Mouse (Mus musculus) midbrain, embryonic 14.5 days (tissue): ENCODE results near the gene Kcnt2. TPM values are rescaled to one million over a fixed set of nuclear protein-coding genes. Genes with fewer than 3 reads are reported as not detected.

Source experiments
- ATAC-seq: fragments of 200-750 bp; cut with Nextera tagmentation; 2 replicates; pipeline ENCODE4 v1.8.0; 2017; ENCODE audit warnings: moderate number of reproducible peaks, moderate library complexity; ENCODE audit not compliant: low FRiP score, low TSS enrichment
- DNase-seq: peaks from one replicate; pipeline ENCODE4 v3.0.0-alpha.2; 2015
- H3K27ac ChIP-seq: fragments of 300-500 bp; sonication (generic); replicated peaks from 2 replicates; pipeline ENCODE4 v1.5.1; 2014; ENCODE audit warnings: mild to moderate bottlenecking, low read depth, low read length, moderate library complexity
- H3K27me3 ChIP-seq: fragments of 300-500 bp; sonication (generic); 2 replicates; pipeline ENCODE4 v1.6.1; 2014; ENCODE audit warnings: low read length, control low read depth, mixed read lengths; ENCODE audit not compliant: control insufficient read depth, insufficient read depth
- H3K36me3 ChIP-seq: fragments of 300-500 bp; sonication (generic); 2 replicates; pipeline ENCODE4 v1.6.1; 2014; ENCODE audit warnings: low read length, control low read depth; ENCODE audit not compliant: control insufficient read depth, insufficient read depth
- H3K4me1 ChIP-seq: fragments of 300-500 bp; sonication (generic); 2 replicates; pipeline ENCODE4 v1.6.1; 2014; ENCODE audit warnings: mild to moderate bottlenecking, antibody characterized with exemption, low read length, control low read depth; ENCODE audit not compliant: control insufficient read depth, insufficient read depth
- H3K4me2 ChIP-seq: fragments of 300-500 bp; sonication (generic); 2 replicates; pipeline ENCODE4 v1.6.1; 2014; ENCODE audit warnings: mild to moderate bottlenecking, low read length, moderate library complexity
- H3K4me3 ChIP-seq: fragments of 300-500 bp; sonication (generic); replicated peaks from 2 replicates; pipeline ENCODE4 v1.5.1; 2014; ENCODE audit warnings: low read depth, low read length
- H3K9ac ChIP-seq: fragments of 300-500 bp; sonication (generic); replicated peaks from 2 replicates; pipeline ENCODE4 v1.6.1; 2014; ENCODE audit warnings: mild to moderate bottlenecking, low read length, moderate library complexity
- H3K9me3 ChIP-seq: fragments of 300-500 bp; sonication (generic); 2 replicates; pipeline ENCODE4 v1.6.1; 2016; ENCODE audit warnings: low read length, control low read depth, mixed read lengths; ENCODE audit not compliant: control insufficient read depth
- WGBS: fragments of 180-500 bp; shearing (Covaris S2); extraction: QIAGEN DNeasy Blood & Tissue Kit; methylation state at CpG from one replicate; pipeline ENCODE4 v1.1.7; 2014; 5-methylcytosine and 5-hydroxymethylcytosine counted together
- polyA plus RNA-seq: library from polyadenylated mRNA; unstranded; fragments of >200 nt; fragmentation: Nextera tagmentation; extraction: Ambion mirVana; gene quantifications from 2 replicates; pipeline ENCODE4 v1.2.1, GENCODE M21; 2014

Kcnt2 gene
- polyA plus RNA-seq, result 2.6 TPM in 2 replicates

- H3K4me2 ChIP-seq, result peak within 1 kb of the TSS; percentile 72
- peak within 1 kb of the TSS; percentile 59 for H3K4me3 ChIP-seq
- ATAC-seq (peak; percentile 57; the same call in 1 of the 2 replicates), DNase-seq (peak; percentile 51)
- no peaks in the 10 kb centered on the region for H3K4me1 ChIP-seq
- H3K9ac ChIP-seq, result peak within 1 kb of the TSS; percentile 50
- H3K27ac ChIP-seq, result no peak within 1 kb of the TSS
- no peaks in the 10 kb centered on the region for H3K27me3 ChIP-seq
- WGBS, result under 1% methylated on average over 21 of the region's 21 CpGs
- no peaks in the 10 kb centered on the region for H3K9me3 ChIP-seq
- H3K36me3 ChIP-seq, result no peaks in the 10 kb centered on the region
These were observed at the start of gene Kcnt2 for GRCm38 (mm10) chr1:140245876-140246597. Gene Kcnt2 (plus strand): TSS chr1:140246158.

DNA sequence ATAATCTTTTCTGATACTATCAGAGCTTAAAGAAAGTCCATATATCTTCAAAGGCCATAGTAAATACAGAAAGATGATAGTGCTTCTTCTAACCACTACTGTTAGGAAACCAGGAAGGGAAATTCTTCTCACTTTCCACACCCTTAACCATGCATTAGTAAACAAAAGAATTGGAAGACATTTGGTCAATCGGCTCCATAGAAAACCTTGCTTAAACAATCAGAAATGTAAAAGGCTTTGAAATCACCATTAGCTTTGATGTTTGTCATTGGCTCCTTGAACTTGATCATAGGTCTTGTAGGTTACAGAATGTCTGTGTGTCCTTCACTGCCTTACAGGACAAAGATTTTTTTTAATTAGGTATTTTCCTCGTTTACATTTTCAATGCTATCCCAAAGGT lies 40.6 kb upstream of the Kcnt2 start:
- DNase-seq, result no peak
- no peak overlapping the region for H3K4me2 ChIP-seq
- ATAC-seq, result no peak
- no peak overlapping the region for H3K27ac ChIP-seq
- no peaks in the 10 kb centered on the region for H3K4me1 ChIP-seq
- no peaks in the 10 kb centered on the region for H3K27me3 ChIP-seq
- no peak overlapping the region for H3K4me3 ChIP-seq
- WGBS, result 80% methylated on average over 2 of the region's 2 CpGs
- H3K36me3 ChIP-seq, result no peaks in the 10 kb centered on the region
- no peaks in the 10 kb centered on the region for H3K9me3 ChIP-seq
- no peak overlapping the region for H3K9ac ChIP-seq

- Histone ChIP-seq H3K27ac (no peak overlapping the region), H3K4me2 (no peak overlapping the region), H3K27me3 (no peaks in the 10 kb centered on the region), H3K4me1 (no peaks in the 10 kb centered on the region), H3K9me3 (no peaks in the 10 kb centered on the region), H3K4me3 (no peak overlapping the region), H3K36me3 (no peaks in the 10 kb centered on the region), H3K9ac (no peak overlapping the region)
- DNase-seq (no peak), ATAC-seq (no peak)
- 72% methylated on average over 3 of the region's 3 CpGs for WGBS
These were observed 20.7 kb upstream of the Kcnt2 start for GRCm38 (mm10) chr1:140225221-140225620.

- no peaks in the 10 kb centered on the region for H3K9me3 ChIP-seq
- no peaks in the 10 kb centered on the region for H3K4me1 ChIP-seq
- ATAC-seq, result no peak
- DNase-seq, result no peak
- no peaks in the 10 kb centered on the region for H3K36me3 ChIP-seq
- no peak overlapping the region for H3K9ac ChIP-seq
- no peaks in the 10 kb centered on the region for H3K27me3 ChIP-seq
- H3K4me2 ChIP-seq, result no peak overlapping the region
- no peak overlapping the region for H3K4me3 ChIP-seq
- H3K27ac ChIP-seq, result no peak overlapping the region
- WGBS, result 82% methylated on average over 8 of the region's 8 CpGs
These were observed 19.3 kb upstream of the Kcnt2 start for GRCm38 (mm10) chr1:140226673-140227072.

- under 1% methylated on average over 17 of the region's 17 CpGs for WGBS
- DNase-seq, result peak; percentile 87
- H3K27me3 ChIP-seq, result no peaks in the 10 kb centered on the region
- no peaks in the 10 kb centered on the region for H3K36me3 ChIP-seq
- peak overlapping the region; percentile 59 for H3K4me3 ChIP-seq
- H3K9ac ChIP-seq, result peak overlapping the region; percentile 50
- no peak overlapping the region for H3K27ac ChIP-seq
- no peaks in the 10 kb centered on the region for H3K9me3 ChIP-seq
- H3K4me1 ChIP-seq, result no peaks in the 10 kb centered on the region
- H3K4me2 ChIP-seq, result peak overlapping the region; percentile 72
- ATAC-seq, result peak; percentile 98
These were observed 493 bp upstream of the Kcnt2 start for GRCm38 (mm10) chr1:140245465-140245864.

DNA sequence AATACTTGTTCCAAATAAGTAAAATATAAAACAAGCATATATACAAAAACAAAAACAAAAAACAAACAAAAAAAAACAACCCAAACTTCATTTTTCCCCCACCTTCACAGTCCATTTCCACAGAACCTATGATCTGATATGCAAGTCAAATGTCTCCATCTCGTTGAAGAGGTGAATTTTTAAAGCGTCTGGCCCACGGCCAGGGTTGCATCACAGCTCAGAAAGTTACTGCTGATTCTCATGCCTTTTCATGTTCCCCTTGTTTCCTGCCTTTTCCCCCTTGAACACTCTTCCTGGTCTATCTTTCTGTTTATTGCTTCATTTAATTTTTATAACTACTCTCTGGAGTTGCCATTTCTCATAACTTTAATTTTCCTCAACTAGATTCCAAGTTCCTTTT lies 18.7 kb downstream of the Kcnt2 start:
- Histone ChIP-seq H3K36me3 (no peaks in the 10 kb centered on the region), H3K4me2 (no peak overlapping the region), H3K4me3 (no peak overlapping the region), H3K4me1 (no peaks in the 10 kb centered on the region), H3K9me3 (no peaks in the 10 kb centered on the region), H3K27me3 (no peaks in the 10 kb centered on the region), H3K27ac (no peak overlapping the region), H3K9ac (no peak overlapping the region)
- no peak for ATAC-seq
- 82% methylated on average over 3 of the region's 3 CpGs for WGBS
- DNase-seq, result no peak

GRCm38 (mm10) chr1:140266047-140266446 lies 20.1 kb downstream of the Kcnt2 start:
- Histone ChIP-seq H3K4me1 (no peaks in the 10 kb centered on the region), H3K4me3 (no peak overlapping the region), H3K27me3 (no peaks in the 10 kb centered on the region), H3K27ac (no peak overlapping the region), H3K36me3 (no peaks in the 10 kb centered on the region), H3K9me3 (no peaks in the 10 kb centered on the region), H3K4me2 (no peak overlapping the region), H3K9ac (no peak overlapping the region)
- DNase-seq (no peak), ATAC-seq (no peak)
- WGBS, result 87% methylated on average over 5 of the region's 5 CpGs

DNA sequence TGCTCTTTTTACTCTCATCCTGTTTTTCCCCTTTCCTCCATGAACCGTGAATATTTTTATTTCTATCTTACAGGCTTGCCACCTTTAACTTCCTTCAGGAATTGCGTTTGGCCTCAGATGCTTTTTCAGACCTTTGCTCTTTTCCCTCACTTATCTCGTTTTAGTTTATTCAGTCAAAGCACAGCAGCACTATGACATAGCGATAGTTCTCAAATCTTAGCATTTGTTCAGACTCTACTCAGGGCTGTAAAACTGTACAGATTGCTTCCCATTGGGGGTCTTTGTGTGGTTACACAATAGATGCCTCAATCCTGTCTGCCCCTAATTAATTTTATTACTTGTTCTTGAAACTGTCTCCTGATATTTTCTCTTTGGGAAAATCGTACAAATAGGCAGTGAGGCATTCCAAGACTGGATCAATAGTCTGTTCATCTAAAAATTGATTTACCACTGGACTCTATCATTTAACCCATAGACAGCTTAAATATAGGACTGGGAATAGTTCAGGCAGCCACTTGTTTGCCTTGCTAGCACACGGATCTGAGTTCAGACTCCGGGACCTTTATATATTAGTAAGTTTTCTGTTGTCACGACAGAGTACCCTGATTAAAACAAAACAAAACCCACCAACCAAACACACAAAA lies 20.8 kb downstream of the Kcnt2 start:
- no peak for ATAC-seq
- no peaks in the 10 kb centered on the region for H3K27me3 ChIP-seq
- H3K4me1 ChIP-seq, result no peaks in the 10 kb centered on the region
- WGBS, result 73% methylated on average over 8 of the region's 8 CpGs
- H3K4me2 ChIP-seq, result no peak overlapping the region
- no peak overlapping the region for H3K4me3 ChIP-seq
- H3K9ac ChIP-seq, result no peak overlapping the region
- no peaks in the 10 kb centered on the region for H3K36me3 ChIP-seq
- DNase-seq, result no peak
- H3K27ac ChIP-seq, result no peak overlapping the region
- H3K9me3 ChIP-seq, result no peaks in the 10 kb centered on the region

DNA sequence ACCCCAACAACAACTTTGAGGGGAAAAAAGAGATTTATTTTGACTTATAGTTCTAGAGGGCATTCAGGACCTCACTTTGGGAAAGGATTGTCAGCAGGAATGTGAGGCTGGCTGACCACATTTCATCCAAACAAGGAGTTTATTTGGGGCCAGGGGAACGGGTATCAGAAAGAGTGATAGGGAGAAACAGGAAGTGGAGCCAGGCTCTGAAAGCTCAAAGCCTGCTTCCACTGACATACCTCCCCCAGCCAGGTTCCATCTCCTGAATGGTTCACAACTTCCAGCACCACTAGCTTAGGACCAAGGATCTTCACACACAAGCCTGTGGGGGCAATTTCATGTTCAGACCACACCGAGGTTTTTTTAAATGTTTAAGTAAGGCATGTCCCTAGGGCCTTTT lies 21.3 kb downstream of the Kcnt2 start:
- 74% methylated on average over 2 of the region's 2 CpGs for WGBS
- H3K9ac ChIP-seq, result no peak overlapping the region
- no peak for DNase-seq
- no peak overlapping the region for H3K4me3 ChIP-seq
- H3K4me1 ChIP-seq, result no peaks in the 10 kb centered on the region
- no peak overlapping the region for H3K4me2 ChIP-seq
- no peak overlapping the region for H3K27ac ChIP-seq
- H3K27me3 ChIP-seq, result no peaks in the 10 kb centered on the region
- no peaks in the 10 kb centered on the region for H3K9me3 ChIP-seq
- no peaks in the 10 kb centered on the region for H3K36me3 ChIP-seq
- no peak for ATAC-seq
